Mouse (Mus musculus) heart, adult 9 months (tissue): ENCODE data around the gene Sun3.

Source experiments
- DNase-seq, 2 experiments: peaks; one replicate each; pipeline ENCODE4 v3.0.0; 2022; ENCODE audit warnings: low spot score in 2 of 2

The Sun3 gene

GRCm38 (mm10) chr11:9048703-9049060 is at the start of gene Sun3:
TSS of gene Sun3 (minus strand) at chr11:9048991.
- DNase-seq, result no peak

DNA sequence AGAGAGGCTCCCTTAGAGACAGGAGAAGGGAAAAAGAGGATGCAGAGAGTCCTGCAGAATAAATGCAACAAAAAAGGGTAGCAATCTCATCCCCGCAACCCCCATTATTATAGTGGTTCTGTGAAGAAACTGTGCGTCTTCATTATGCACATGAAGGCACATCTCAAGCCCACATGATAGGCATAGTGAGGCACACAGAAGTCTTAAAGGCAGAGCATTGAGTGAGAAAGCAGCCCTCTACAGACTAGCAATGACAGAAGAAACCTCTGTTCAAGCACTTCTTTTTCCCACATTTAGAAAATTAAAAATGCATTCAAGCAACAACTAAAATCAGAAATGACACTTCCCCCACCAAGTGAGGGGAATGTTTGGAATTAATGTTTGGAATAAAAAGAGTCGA is 27.7 kb upstream of the Sun3 start:
- DNase-seq, result no peak

GRCm38 (mm10) chr11:9060484-9060883 is 11.7 kb upstream of the Sun3 start:
- DNase-seq, result no peak

GRCm38 (mm10) chr11:9060029-9060428 is 11.2 kb upstream of the Sun3 start:
- DNase-seq, result no peak

DNA sequence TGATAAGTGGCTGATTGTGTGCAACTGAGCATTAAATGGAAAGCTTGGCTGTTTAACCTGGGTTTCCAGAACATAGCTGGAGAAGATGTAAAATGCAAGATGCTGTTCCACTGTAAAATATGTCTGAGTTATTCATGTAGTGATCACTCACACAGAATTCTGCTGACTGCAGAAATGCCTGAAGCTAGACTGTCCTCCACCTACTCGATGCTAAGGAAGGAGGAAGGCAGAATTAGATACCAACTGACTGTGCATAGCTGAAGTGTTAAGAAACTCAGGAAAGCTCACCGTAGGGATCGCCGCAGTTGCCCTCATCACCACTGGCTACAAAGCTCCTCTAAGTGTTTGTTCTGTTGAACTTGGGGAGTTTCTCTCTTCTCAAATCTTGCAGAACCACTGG is 8.9 kb upstream of the Sun3 start:
- no peak for DNase-seq

DNA sequence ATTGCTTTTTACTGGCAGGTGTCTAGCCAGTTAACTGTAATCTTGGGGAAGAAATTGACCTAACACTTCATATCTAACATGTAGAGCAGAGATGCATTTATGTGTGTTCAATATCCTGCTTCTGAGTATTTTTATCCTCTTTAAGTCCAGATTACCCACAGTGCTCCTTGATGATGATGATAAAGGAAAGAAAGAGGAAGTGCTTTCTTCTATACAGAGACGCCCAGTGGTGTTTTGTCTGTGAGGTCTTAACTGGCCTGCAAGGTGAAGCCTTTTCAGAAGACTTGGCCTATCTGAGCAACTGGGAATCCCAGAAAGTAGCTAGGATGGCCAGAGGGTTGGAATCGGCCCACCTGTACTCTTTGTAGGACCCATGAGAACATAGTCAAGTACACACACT is 8.1 kb upstream of the Sun3 start:
- DNase-seq, result no peak

GRCm38 (mm10) chr11:9051895-9052294 is 3.1 kb upstream of the Sun3 start:
- no peak for DNase-seq

DNA sequence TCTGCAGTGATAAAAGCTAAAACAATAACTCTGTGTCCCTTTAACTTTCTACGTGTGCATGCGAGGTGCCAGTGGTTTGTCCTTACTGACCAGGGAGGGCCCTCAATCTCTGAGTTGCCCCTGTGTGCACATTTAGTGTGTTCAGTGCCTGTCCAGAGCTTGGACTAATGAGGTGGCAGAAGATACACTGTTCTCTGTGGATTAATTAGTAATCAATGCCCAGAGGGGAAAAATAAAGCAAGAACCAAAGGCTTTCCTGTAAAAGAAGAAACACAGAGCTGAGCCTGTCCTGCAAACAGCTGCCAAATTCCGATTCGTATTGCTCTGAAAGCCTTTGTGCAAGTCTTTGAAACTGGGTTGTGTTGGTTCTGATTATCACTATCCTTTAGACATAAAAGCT is 1.4 kb upstream of the Sun3 start:
- DNase-seq, result no peak

- DNase-seq, result peak; percentile 73 to 80
Measured at GRCm38 (mm10) chr11:9048011-9048702, 634 bp downstream of the Sun3 start, which contains the start of gene Gm11992. TSS of gene Gm11992 (plus strand) at chr11:9048594.

GRCm38 (mm10) chr11:9047044-9047443 is 1.7 kb downstream of the Sun3 start:
- peak; percentile 18 to 54 for DNase-seq

DNA sequence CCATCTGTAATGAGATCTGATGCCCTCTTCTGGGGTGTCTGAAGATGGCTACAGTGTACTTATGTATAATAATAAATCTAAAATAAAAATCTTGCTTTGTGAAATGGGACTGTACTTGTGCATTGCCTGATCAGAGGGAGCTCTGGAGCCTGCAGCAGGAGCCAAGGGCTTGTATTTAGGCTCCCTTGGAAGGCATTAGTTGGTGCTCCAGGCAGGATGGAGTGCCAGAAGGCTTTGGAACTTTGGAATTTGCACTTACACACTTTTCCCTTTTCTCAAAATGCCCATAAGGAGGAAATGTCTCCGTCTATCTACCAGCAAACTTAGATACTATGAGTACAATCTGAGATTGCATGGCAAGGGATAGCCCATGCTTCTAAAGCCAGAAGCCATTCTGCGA is 2.2 kb downstream of the Sun3 start:
- no peak for DNase-seq

- no peak for DNase-seq
Measured at GRCm38 (mm10) chr11:9031530-9031929, 17.3 kb downstream of the Sun3 start.

GRCm38 (mm10) chr11:9025211-9025610 is 23.6 kb downstream of the Sun3 start:
- DNase-seq, result peak; percentile 21 to 46

DNA sequence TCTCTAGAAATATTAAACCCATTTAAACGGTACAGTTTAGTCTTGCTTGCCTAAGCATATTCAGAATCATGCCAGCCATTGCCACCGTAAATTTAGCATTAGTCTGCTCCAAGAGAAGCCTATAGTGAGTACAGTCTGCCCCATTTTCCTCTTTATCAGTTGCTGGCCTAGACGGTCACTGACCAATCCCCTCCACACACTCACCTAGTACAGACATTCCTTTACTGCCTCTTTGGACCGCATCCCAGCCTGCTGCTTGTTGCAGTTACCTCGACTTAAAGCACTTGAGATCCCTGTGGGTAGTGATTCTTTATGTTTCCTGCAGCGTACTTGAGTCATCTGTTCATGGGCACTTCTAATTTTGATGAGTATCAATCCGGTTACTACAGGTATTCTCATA is 24.0 kb downstream of the Sun3 start:
- DNase-seq, result no peak

DNA sequence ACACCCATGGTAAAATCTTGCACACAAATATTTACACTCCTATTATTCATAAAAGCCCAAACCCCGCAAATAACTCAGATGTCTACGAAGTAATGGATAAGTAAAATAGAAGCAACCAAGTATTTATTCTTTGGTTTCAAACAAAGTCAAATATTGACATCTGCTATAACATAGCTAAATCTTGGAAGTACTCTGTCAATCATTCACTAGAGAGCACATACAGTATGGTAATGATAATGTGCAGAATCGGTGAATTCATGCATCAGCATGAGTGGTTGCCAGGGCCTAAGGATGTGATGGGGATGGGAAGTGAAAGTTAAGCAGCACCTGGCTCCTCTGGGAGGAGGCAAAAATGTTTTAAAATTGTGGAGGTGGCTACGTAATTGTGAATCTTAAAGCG is 28.6 kb downstream of the Sun3 start:
- DNase-seq, result no peak

- peak; percentile 5 for DNase-seq
Measured at GRCm38 (mm10) chr11:9018491-9019267, 30.1 kb downstream of the Sun3 start.

DNA sequence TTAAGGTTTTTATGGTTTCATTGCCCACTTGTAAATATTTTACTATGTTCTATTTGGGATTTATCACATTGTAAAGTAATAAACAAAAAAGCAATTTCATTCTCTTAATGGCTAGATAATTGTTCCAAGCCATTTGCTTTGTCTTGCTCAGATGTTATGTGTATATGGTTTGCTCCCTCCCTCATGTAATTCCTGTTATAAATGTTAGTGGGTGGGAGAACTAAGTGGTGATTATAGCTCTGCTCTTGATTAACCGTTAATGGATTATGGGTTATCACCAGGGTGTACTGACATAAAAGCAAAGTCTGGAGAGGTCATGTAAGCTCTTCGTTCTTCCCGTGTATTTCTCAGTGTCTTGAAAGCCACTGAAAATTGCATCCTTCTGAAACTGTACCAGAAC is 34.1 kb downstream of the Sun3 start:
- DNase-seq, result no peak

DNA sequence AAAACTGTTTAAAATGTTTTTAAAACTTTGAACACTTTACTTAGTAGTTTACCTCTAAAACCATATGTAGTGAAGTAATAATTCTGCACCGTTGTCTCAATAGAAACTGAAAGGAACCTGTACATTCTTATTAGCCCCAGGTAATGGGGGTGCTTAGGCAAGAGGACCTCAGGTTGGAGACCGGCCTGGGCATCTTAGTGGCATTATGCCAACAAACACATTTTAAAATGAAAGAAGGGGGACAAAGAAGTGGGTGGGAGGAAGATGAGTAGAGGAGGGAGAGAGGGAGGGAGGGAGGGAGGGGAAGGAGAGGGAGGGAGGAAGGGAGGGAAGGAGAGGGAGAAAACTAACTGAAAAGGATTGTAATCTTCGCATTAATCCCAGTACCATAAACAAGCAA is 37.4 kb downstream of the Sun3 start:
- no peak for DNase-seq

DNA sequence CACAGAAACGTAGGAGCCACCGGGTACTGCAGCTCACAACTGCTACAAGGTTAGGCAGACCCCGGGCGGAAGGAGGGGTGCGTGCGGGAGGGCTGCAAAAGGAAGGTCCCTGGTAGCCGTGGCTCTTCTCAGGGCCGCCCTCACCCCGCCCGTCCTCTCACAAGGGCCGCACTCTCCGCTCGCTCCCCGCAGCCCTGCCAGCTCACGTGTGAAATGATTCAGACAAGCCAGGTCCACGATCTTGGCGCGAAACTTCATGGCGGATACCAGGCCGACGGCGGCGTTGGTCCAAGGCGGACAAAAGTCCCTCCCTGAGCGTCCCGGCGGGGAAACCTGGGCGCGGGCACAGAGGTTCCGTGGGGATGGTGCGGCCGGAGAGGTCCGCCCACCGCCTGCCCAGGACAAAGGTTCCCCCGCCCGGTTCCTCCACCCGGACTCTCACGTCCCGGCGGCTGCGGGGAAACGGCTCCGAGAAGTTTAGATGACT is 37.9 kb downstream of the Sun3 start, which contains the start of gene Hus1:
Hus1 (minus strand) TSS at position 339 of the 487 bp plus-strand sequence.
- peak; percentile 82 to 87 for DNase-seq

DNA sequence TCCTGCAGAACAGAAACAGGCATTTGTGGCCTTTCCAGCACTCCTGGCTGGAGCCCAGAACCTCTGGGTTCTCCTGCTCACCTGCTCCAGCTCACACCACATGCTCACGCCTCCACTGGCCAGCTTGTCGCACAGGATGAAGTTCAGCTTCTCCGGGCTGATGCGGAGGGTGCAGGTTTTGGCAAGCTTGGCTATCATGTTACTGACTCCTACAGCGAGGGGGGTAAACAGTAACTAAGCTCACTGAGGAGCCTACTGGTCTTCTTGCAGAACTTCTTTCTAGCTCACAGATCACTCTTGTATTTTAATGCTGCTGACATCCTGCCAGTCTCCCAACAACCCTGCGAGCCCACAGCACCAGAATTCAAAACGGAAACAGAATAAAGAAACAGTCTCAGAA is 38.4 kb downstream of the Sun3 start:
- DNase-seq, result peak in 1 of 2 experiments; percentile 26

DNA sequence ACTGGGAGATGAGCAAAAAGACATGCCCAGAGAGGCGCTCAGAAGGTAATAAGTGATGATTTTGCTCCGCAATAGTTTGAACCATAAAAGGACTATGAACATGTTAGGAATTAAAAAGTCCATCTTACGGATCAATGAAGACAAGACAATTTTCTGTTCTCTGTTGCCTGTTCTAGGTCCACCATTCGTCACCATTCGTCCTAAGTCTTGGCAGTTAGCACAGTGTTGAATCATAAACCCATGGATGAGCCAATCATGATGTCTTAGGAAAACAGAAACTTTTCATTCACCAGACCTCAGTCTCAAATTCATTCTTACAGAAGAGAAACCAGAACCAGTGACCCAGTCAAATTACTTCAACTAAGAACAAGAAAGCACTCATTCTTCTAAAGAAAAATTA is 40.0 kb downstream of the Sun3 start:
- no peak for DNase-seq

GRCm38 (mm10) chr11:8988084-8988483 is 60.7 kb downstream of the Sun3 start:
- no peak for DNase-seq

GRCm38 (mm10) chr11:8986058-8986457 is 62.7 kb downstream of the Sun3 start:
- peak; percentile 9 for DNase-seq
